Mouse (Mus musculus) midbrain, embryonic 14.5 days (tissue): ENCODE measurements around the gene Cd55. TPM values are rescaled to one million over a fixed set of nuclear protein-coding genes. Genes with fewer than 3 reads are reported as not detected.

Experiments used
- ATAC-seq: fragments of 200-750 bp; cut with Nextera tagmentation; 2 replicates; pipeline ENCODE4 v1.8.0; 2017; ENCODE audit warnings: moderate number of reproducible peaks, moderate library complexity; ENCODE audit not compliant: low FRiP score, low TSS enrichment
- DNase-seq: peaks from one replicate; pipeline ENCODE4 v3.0.0-alpha.2; 2015
- H3K27ac ChIP-seq: fragments of 300-500 bp; sonication (generic); replicated peaks from 2 replicates; pipeline ENCODE4 v1.5.1; 2014; ENCODE audit warnings: mild to moderate bottlenecking, low read depth, low read length, moderate library complexity
- H3K27me3 ChIP-seq: fragments of 300-500 bp; sonication (generic); 2 replicates; pipeline ENCODE4 v1.6.1; 2014; ENCODE audit warnings: low read length, control low read depth, mixed read lengths; ENCODE audit not compliant: control insufficient read depth, insufficient read depth
- H3K36me3 ChIP-seq: fragments of 300-500 bp; sonication (generic); 2 replicates; pipeline ENCODE4 v1.6.1; 2014; ENCODE audit warnings: low read length, control low read depth; ENCODE audit not compliant: control insufficient read depth, insufficient read depth
- H3K4me1 ChIP-seq: fragments of 300-500 bp; sonication (generic); 2 replicates; pipeline ENCODE4 v1.6.1; 2014; ENCODE audit warnings: mild to moderate bottlenecking, antibody characterized with exemption, low read length, control low read depth; ENCODE audit not compliant: control insufficient read depth, insufficient read depth
- H3K4me2 ChIP-seq: fragments of 300-500 bp; sonication (generic); 2 replicates; pipeline ENCODE4 v1.6.1; 2014; ENCODE audit warnings: mild to moderate bottlenecking, low read length, moderate library complexity
- H3K4me3 ChIP-seq: fragments of 300-500 bp; sonication (generic); replicated peaks from 2 replicates; pipeline ENCODE4 v1.5.1; 2014; ENCODE audit warnings: low read depth, low read length
- H3K9ac ChIP-seq: fragments of 300-500 bp; sonication (generic); replicated peaks from 2 replicates; pipeline ENCODE4 v1.6.1; 2014; ENCODE audit warnings: mild to moderate bottlenecking, low read length, moderate library complexity
- H3K9me3 ChIP-seq: fragments of 300-500 bp; sonication (generic); 2 replicates; pipeline ENCODE4 v1.6.1; 2016; ENCODE audit warnings: low read length, control low read depth, mixed read lengths; ENCODE audit not compliant: control insufficient read depth
- WGBS: fragments of 180-500 bp; shearing (Covaris S2); extraction: QIAGEN DNeasy Blood & Tissue Kit; methylation state at CpG from one replicate; pipeline ENCODE4 v1.1.7; 2014; 5-methylcytosine and 5-hydroxymethylcytosine counted together
- polyA plus RNA-seq: library from polyadenylated mRNA; unstranded; fragments of >200 nt; fragmentation: Nextera tagmentation; extraction: Ambion mirVana; gene quantifications from 2 replicates; pipeline ENCODE4 v1.2.1, GENCODE M21; 2014

Gene Cd55
- 6.1 and 7.9 TPM in 2 replicates for polyA plus RNA-seq

DNA sequence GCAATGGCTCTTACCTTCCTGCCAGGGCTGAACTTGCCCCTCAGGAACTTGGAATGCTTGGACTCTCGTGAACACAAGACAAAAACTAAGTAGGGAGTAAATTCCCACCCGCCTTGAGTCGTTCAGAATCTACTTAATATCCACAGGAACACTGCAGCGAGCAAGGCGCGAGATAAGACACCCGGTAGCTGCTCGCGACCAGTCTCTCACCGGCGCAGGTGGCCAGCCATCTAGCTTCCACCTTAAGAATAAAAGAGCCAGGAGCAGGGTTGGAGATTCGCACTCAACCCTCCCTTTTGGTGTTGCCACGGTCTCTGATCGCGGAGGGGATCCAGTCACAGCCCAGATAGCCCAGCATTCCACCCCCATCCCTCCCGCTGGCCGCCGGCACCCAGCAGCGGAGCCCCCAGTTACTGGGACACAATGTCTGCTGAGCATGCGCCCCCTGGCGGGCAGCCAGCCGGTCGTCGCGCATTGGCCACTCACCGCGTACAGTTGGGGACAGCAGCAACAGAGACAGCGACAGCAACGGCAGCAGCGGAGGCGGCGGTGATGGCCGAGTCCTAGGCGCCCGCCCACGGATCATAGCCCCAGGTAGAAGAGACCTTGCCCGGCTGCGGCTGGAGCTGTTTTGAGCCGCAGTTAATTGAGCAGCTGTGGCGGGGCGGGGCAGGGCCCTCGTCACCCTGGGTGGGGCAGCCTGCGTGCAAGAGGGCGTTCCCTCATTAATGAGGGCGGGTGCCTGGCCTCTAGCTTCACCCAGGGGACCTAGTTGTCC lies at the start of gene Cd55:
Gene Cd55 (minus strand): TSS at position 661 of the 778 bp plus-strand sequence.
- under 1% methylated on average over 45 of the region's 45 CpGs for WGBS
- H3K36me3 ChIP-seq: no peaks in the 10 kb centered on the region
- H3K9ac ChIP-seq: peak within 1 kb of the TSS; percentile 73
- H3K9me3 ChIP-seq: no peaks in the 10 kb centered on the region
- H3K4me1 ChIP-seq: no peaks in the 10 kb centered on the region
- H3K27me3 ChIP-seq: no peaks in the 10 kb centered on the region
- peak within 1 kb of the TSS; percentile 77 for H3K4me2 ChIP-seq
- DNase-seq (peak; percentile 95), ATAC-seq (peak; percentile 91)
- peak within 1 kb of the TSS; percentile 71 for H3K4me3 ChIP-seq
- H3K27ac ChIP-seq: peak within 1 kb of the TSS; percentile 74

GRCm38 (mm10) chr1:130511823-130512370 lies 49.4 kb upstream of the Cd55 start:
- Histone ChIP-seq H3K27ac (no peak overlapping the region), H3K27me3 (no peaks in the 10 kb centered on the region), H3K36me3 (no peaks in the 10 kb centered on the region), H3K9ac (no peak overlapping the region), H3K9me3 (no peaks in the 10 kb centered on the region), H3K4me1 (no peaks in the 10 kb centered on the region), H3K4me3 (no peak overlapping the region), H3K4me2 (no peak overlapping the region)
- ATAC-seq: no peak
- 92% methylated on average over 3 of the region's 3 CpGs for WGBS
- DNase-seq: no peak

GRCm38 (mm10) chr1:130508957-130509350 lies 46.4 kb upstream of the Cd55 start:
- Histone ChIP-seq H3K36me3 (no peaks in the 10 kb centered on the region), H3K27ac (no peak overlapping the region), H3K9ac (no peak overlapping the region), H3K9me3 (no peaks in the 10 kb centered on the region), H3K4me1 (no peaks in the 10 kb centered on the region), H3K27me3 (no peaks in the 10 kb centered on the region), H3K4me2 (no peak overlapping the region), H3K4me3 (no peak overlapping the region)
- DNase-seq: no peak
- WGBS: 56% methylated on average over 2 of the region's 2 CpGs
- no peak for ATAC-seq

- H3K36me3 ChIP-seq: no peaks in the 10 kb centered on the region
- H3K27me3 ChIP-seq: no peaks in the 10 kb centered on the region
- H3K4me2 ChIP-seq: no peak overlapping the region
- no peaks in the 10 kb centered on the region for H3K4me1 ChIP-seq
- no peak overlapping the region for H3K4me3 ChIP-seq
- H3K27ac ChIP-seq: no peak overlapping the region
- 77% methylated on average over 6 of the region's 6 CpGs for WGBS
- H3K9me3 ChIP-seq: no peaks in the 10 kb centered on the region
- ATAC-seq (no peak), DNase-seq (no peak)
- no peak overlapping the region for H3K9ac ChIP-seq
Observed at GRCm38 (mm10) chr1:130508030-130508956, 45.7 kb upstream of the Cd55 start.

DNA sequence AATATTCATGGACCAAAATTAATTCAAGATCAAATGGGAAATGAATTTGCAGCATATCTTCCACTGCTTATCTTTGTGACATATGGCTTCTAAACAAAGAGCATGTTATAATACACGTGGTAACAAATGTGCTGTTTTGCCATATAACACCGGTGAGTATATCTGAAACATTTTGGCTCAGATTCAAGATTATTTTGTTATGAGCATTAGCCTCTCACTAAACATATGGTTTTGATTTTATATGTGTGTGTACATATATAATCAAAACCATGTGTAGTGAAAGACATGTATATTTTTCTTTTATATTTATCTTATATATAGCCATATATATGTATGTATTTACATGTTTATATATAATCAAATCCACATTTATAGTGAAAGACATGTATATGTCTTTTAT lies 44.9 kb upstream of the Cd55 start:
- Histone ChIP-seq H3K4me1 (no peaks in the 10 kb centered on the region), H3K4me3 (no peak overlapping the region), H3K36me3 (no peaks in the 10 kb centered on the region), H3K9ac (no peak overlapping the region), H3K9me3 (no peaks in the 10 kb centered on the region), H3K27ac (no peak overlapping the region), H3K27me3 (no peaks in the 10 kb centered on the region), H3K4me2 (no peak overlapping the region)
- ATAC-seq (no peak), DNase-seq (no peak)
- WGBS: 80% methylated on average over 2 of the region's 2 CpGs

GRCm38 (mm10) chr1:130499962-130500361 lies 37.4 kb upstream of the Cd55 start:
- Histone ChIP-seq H3K9ac (no peak overlapping the region), H3K4me1 (no peaks in the 10 kb centered on the region), H3K27me3 (no peaks in the 10 kb centered on the region), H3K27ac (no peak overlapping the region), H3K36me3 (no peaks in the 10 kb centered on the region), H3K4me2 (no peak overlapping the region), H3K4me3 (no peak overlapping the region), H3K9me3 (no peaks in the 10 kb centered on the region)
- ATAC-seq: no peak
- 76% methylated on average over 2 of the region's 2 CpGs for WGBS
- DNase-seq: no peak

GRCm38 (mm10) chr1:130498331-130498730 lies 35.8 kb upstream of the Cd55 start:
- no peak overlapping the region for H3K27ac ChIP-seq
- no peak for DNase-seq
- no peak for ATAC-seq
- no peaks in the 10 kb centered on the region for H3K4me1 ChIP-seq
- no peak overlapping the region for H3K9ac ChIP-seq
- no peaks in the 10 kb centered on the region for H3K27me3 ChIP-seq
- no peak overlapping the region for H3K4me2 ChIP-seq
- no peaks in the 10 kb centered on the region for H3K9me3 ChIP-seq
- H3K36me3 ChIP-seq: no peaks in the 10 kb centered on the region
- H3K4me3 ChIP-seq: no peak overlapping the region

DNA sequence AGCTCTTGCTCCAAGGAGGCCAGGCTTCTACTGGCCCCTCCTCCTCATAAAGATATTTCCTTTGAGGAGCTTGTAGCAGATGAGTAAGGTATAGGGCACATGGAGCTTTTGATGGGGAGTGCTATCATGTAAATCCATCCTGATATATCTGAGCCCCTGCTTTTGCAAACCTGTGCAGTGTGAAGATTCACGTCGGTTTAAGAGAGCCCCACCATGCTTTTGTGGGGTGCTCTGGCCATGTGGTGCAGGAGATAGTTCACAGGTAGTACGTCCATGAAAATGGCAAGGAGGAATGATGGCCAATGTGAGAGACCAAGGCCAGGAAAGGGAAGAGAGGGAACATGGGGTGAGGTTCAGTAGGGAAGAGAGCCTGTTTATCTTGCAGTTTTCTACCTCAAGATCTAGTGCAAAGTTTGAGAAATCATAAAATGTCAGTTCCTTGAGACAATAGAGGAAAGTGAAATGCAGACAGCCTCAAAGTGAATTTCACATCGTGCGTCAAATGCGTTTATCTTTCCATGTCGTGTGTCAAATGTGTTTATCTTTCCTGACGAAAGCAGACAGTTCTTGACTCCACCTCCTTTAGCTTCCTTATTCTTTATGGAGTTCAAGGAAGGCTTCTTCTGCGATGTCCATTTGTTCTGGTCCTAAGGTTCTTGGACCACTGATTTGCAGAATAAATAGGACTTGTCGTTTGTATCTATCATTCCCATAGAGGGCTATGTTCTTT lies 24.4 kb upstream of the Cd55 start:
- Histone ChIP-seq H3K36me3 (no peaks in the 10 kb centered on the region), H3K4me2 (no peak overlapping the region), H3K27ac (no peak overlapping the region), H3K9ac (no peak overlapping the region), H3K4me3 (no peak overlapping the region), H3K9me3 (no peaks in the 10 kb centered on the region), H3K4me1 (no peaks in the 10 kb centered on the region), H3K27me3 (no peaks in the 10 kb centered on the region)
- 86% methylated on average over 10 of the region's 10 CpGs for WGBS
- DNase-seq (no peak), ATAC-seq (no peak)
